Comparison of ENCODE assay signal across 8 mouse cellular contexts in the genomic region with DNA sequence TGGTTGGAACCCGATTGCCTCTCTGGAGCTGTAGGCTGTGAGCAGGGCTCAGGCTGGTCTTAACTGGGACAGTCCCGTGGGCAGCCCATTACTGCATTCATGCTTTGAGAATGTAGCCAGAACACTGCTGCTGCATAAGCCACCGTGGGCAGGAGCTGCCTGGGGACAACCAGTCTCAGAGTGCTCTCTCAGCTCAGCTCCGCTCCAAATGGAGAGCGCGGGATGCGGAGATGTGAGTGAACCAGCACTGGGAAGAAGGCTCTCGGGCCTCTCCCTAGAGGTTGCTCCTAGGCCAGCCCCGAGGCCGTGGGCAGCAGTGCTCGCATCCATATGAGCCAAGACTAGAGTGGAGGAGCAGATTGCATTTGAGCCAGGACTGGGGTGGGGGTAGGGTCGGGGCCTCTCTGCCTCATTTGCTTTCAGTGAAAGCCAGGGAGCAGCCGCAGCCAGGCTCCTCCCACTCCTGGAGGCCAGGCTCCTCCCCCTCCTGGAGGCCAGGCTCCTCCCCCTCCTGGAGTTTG. TPM values are rescaled to one million over a fixed set of nuclear protein-coding genes. Genes with fewer than 3 reads are reported as not detected.
DNase-seq lines count a peak whose midpoint lies in the region; ATAC-seq and TF ChIP-seq lines count a peak whose summit lies in the region.
"Had no signal": no experiment of that assay in that cellular context is flagged by ENCODE, and none has a peak within 500 bp of the region (broad histone marks: within the 10 kb centered on the region; RNA-seq: fewer than 3 reads in every experiment).

No protein-coding gene starts in this region.

- no peaks in the 10 kb centered on the region for H3K27me3 ChIP-seq in forebrain, embryonic 16.5 days (replicated peaks; ENCODE audit: control insufficient read depth, insufficient read depth, low read length)

- TF ChIP-seq CTCF in left cerebral cortex, adult 2 months (IDR thresholded peaks at IDR 0.05) = no peak

- H3K4me1 ChIP-seq in forebrain, embryonic 16.5 days (replicated peaks; ENCODE audit: control insufficient read depth, insufficient read depth, low read length) = peaks cover 7% of the 10 kb centered on the region

- H3K27ac ChIP-seq in left cerebral cortex, adult 2 months = 0 out of 2 replicates have a peak overlapping the region, but pooled peaks have one; percentile 11
- H3K27ac ChIP-seq in forebrain, embryonic 16.5 days (ENCODE audit: low read length) = no peak overlapping the region
- H3K27ac ChIP-seq: heart, adult 2 months had no signal

- no peaks in the 10 kb centered on the region for H3K36me3 ChIP-seq in forebrain, embryonic 16.5 days (ENCODE audit: control insufficient read depth, insufficient read depth)

- H3K9ac ChIP-seq in forebrain, embryonic 16.5 days (replicated peaks; ENCODE audit: low read depth, low read length) = no peak overlapping the region

- no peaks in the 10 kb centered on the region for H3K9me3 ChIP-seq in forebrain, embryonic 16.5 days (ENCODE audit: control insufficient read depth, low read length)

- no peak overlapping the region for H3K4me3 ChIP-seq in left cerebral cortex, adult 2 months
- H3K4me3 ChIP-seq in forebrain, embryonic 16.5 days (replicated peaks; ENCODE audit: low read length) = no peak overlapping the region
- H3K4me3 ChIP-seq: heart, adult 2 months had no signal

- peak; percentile 47; the same call in 1 of the 2 replicates for ATAC-seq in forebrain, embryonic 16.5 days

- 47% methylated on average over 13 of the region's 13 CpGs for WGBS in forebrain, embryonic 16.5 days

- no peak for DNase-seq in left cerebral cortex, adult 2 months (ENCODE audit: extremely low spot score in 1 of 2, low spot score in 2 of 2)
- DNase-seq in left cerebral cortex, adult 11 months (ENCODE audit: low spot score) = no peak
- peak; percentile 66 for DNase-seq in kidney, postnatal 14 days
- DNase-seq in right cerebral cortex, postnatal 36 days (ENCODE audit: low spot score in 2 of 2) = peak; percentile 39 to 67
- DNase-seq in thymus, postnatal 14 days = no peak
- no peak for DNase-seq in retina, postnatal 1 day
- DNase-seq: heart, adult 2 months had no signal

- intact Hi-C loops in left cerebral cortex, adult 2 months (cut with DNase I) = no loop called here

- H3K4me2 ChIP-seq in forebrain, embryonic 16.5 days (ENCODE audit: low read length) = no peak overlapping the region

RNA-seq across cellular contexts. Expression of gene Pkdcc, which starts 9.4 kb away (rescaled TPM):
- total RNA-seq in left cerebral cortex, adult 2 months (2021) = 10 to 100 TPM; 13.6 to 15.1 TPM
- 5.5 and 5.8 TPM in 2 replicates for polyA plus RNA-seq in forebrain, embryonic 16.5 days (2015; fragmentation: Nextera tagmentation; extraction: Ambion mirVana)

Comparison
In these comparisons a context has a peak if more than half of its experiments do, and no peak if none do; other contexts are left out.
1. DNase-seq: peak in kidney, postnatal 14 days (single experiment) and right cerebral cortex, postnatal 36 days (2 of 2); none in left cerebral cortex, adult 2 months (0 of 2), left cerebral cortex, adult 11 months (single experiment), thymus, postnatal 14 days (single experiment) and retina, postnatal 1 day (single experiment).